ENCODE assay signal across 32 mouse cellular contexts in genomic region chr5:68007074-68007473, GRCm38 (mm10). TPM values are rescaled to one million over a fixed set of nuclear protein-coding genes. Genes with fewer than 3 reads are reported as not detected.
A peak's percentile ranks its signal among the peaks of the same experiment; 100 is the strongest.
DNase-seq lines count a peak whose midpoint lies in the region; ATAC-seq lines count a peak whose summit lies in the region.
"Had no signal": no experiment of that assay in that cellular context is flagged by ENCODE, and none has a peak within 500 bp of the region (broad histone marks: within the 10 kb centered on the region; RNA-seq: fewer than 3 reads in every experiment).

No protein-coding gene starts in this region.

- ATAC-seq in CD4-positive, CD25-positive, alpha-beta regulatory T cell, adult 4 months = peak; percentile 17
- ATAC-seq in granulocyte monocyte progenitor cell, adult 5-6 weeks (replicated peaks; ENCODE audit: poor library complexity, severe bottlenecking) = peak; percentile 53
- peak; percentile 68 for ATAC-seq in megakaryocyte, adult 5-6 weeks (ENCODE audit: poor library complexity, severe bottlenecking)
- ATAC-seq: activated CD4-positive, CD25-positive, alpha-beta regulatory T cell, adult 4 months; forebrain, embryonic 14.5 days; forebrain, postnatal 0 days; hindbrain, postnatal 0 days; intestine, embryonic 15.5 days had no signal

- peak; percentile 37 for DNase-seq in CD4-positive helper T cell, adult 2 months (ENCODE audit: low read depth, low spot score)
- no peak for DNase-seq in cerebellum, adult 8-10 months
- DNase-seq in layer of hippocampus, postnatal 36 days = no peak
- no peak for DNase-seq in testis, postnatal 14 days (ENCODE audit: low spot score)
- DNase-seq in yolk sac, embryonic 10.5 days (ENCODE audit: low spot score) = no peak
- DNase-seq: adrenal gland, adult 8-10 months; adrenal gland, postnatal 36 days; cerebellum, adult 11 months; cerebellum, adult 2 months; cerebellum, postnatal 14 days; forebrain, postnatal 0 days; gastrocnemius, postnatal 10 days; gastrocnemius, postnatal 36 days; heart, adult 11 months; heart, postnatal 36 days; kidney, adult 11 months had no signal

RNA-seq across cellular contexts. Expression of gene Grxcr1, which starts 24.6 kb away (rescaled TPM):
- polyA plus RNA-seq in CD4-positive, CD25-positive, alpha-beta regulatory T cell, adult 4 months (2017; shearing (Covaris generic)) = not detected
- not detected in 2 replicates for total RNA-seq in granulocyte monocyte progenitor cell, adult 5-6 weeks (2014; fragmentation: Nextera tagmentation)
- not detected in 2 replicates for total RNA-seq in granulocyte monocyte progenitor cell, adult 5-6 weeks (2017)
- total RNA-seq in megakaryocyte, adult 5-6 weeks (2015) = not detected in 2 replicates
- total RNA-seq in megakaryocyte, adult 5-6 weeks (2017) = not detected in 2 replicates
- total RNA-seq in layer of hippocampus, postnatal 36 days (2021) = not detected
- total RNA-seq: adrenal gland, adult 8-10 months; adrenal gland, postnatal 36 days; ES-E14; forebrain, postnatal 0 days; gastrocnemius, adult 18-20 months; gastrocnemius, postnatal 10 days; gastrocnemius, postnatal 36 days; heart, adult 8-10 months; heart, postnatal 36 days; hindbrain, postnatal 0 days had no signal
- polyA plus RNA-seq: cerebellum, adult 2 months; embryonic facial prominence, embryonic 15.5 days; forebrain, embryonic 11.5 days; forebrain, embryonic 14.5 days; forebrain, postnatal 0 days; heart, embryonic 11.5 days; heart, embryonic 14.5 days; heart, postnatal 0 days; hindbrain, embryonic 10.5 days; intestine, embryonic 15.5 days had no signal

Comparison
In these comparisons a context has a peak if more than half of its experiments do, and no peak if none do; other contexts are left out.
1. ATAC-seq: peak in every context shown above with its lines; median percentile 68 in megakaryocyte, adult 5-6 weeks; 53 in granulocyte monocyte progenitor cell, adult 5-6 weeks; 17 in CD4-positive, CD25-positive, alpha-beta regulatory T cell, adult 4 months.